Mouse (Mus musculus): Measurements from ENCODE around the gene Gm20379. TPM values are rescaled to one million over a fixed set of nuclear protein-coding genes. Genes with fewer than 3 reads are reported as not detected.

The Gm20379 gene
- polyA plus RNA-seq (2021; fragmentation: Nextera tagmentation): not detected in 2 replicates
- long read RNA-seq, experiment 1: 0 reads
- long read RNA-seq, experiment 2: 0 reads

DNA sequence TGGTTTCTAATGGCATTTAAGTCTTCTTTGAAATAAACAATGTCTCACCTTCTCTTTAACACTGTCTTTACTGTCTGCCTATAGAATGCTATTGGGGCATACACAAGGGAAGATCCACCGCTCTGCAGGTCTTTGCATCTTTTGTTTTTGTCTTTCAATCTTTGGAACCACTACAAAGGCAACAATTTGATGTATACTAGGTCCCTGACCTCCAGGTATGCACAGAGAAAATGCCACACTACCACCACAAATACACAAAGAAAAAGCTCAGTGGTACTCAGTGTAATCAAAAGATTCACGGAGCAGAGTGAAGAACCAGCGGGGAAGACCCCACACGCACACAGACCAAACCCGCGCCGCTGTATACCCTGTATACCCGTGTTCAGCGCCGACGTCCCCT, at the start of gene Gm20379:
Gm20379 (plus strand) TSS at position 301 of the 400 bp plus-strand sequence.

DNA sequence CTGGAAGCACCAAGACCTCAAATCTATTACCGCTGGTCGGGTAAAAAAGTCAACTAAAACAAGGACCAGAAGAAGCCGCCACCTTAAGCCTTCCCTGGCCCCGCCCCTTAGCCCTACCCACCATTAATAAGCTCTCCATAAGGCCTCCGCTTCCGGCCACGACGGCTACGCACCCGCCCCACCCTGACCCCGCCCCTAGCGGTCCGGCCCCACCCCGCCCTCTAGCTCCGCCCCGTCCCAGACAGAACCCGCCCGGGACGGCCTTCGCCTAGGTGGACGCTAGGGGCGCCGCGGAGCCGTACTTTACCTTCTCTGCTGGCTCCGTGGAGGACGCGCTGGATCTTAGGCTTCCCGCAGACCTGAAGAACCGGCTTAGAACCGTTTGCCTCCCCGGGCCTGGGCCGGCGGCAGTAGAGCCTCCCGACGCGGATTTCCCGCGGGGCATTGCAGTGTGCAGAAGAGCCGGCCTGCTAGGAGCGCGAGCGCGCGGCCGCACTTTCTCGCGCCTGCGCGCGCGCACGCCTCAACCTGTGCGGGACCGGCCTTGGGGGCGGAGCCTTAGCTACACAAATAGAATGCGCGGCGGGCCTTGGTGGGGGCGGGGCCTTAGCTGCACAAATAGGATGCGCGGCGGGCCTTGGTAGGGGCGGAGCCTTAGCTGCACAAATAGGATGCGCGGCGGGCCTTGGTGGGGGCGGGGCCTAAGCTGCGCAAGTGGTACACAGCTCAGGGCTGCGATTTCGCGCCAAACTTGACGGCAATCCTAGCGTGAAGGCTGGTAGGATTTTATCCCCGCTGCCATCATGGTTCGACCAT, 48.9 kb downstream of the Gm20379 start, which contains the start of the genes Dhfr and Msh3:
Dhfr (plus strand) TSS at position 271 of the 816 bp plus-strand sequence.
Msh3 (minus strand) TSS at position 548 of the 816 bp plus-strand sequence.

Other genes with a start within 250 kb of the Gm20379 start
- 53.6 and 86.8 TPM in 2 replicates for gene Rasgrf2, start 174.3 kb upstream of the Gm20379 start, polyA plus RNA-seq (2021; fragmentation: Nextera tagmentation)
- 2.1 TPM in 2 replicates for gene Dhfr, start 48.7 kb downstream of the Gm20379 start, polyA plus RNA-seq (2021; fragmentation: Nextera tagmentation)
- 5.5 and 8.5 TPM in 2 replicates for gene Msh3, start 49.0 kb downstream of the Gm20379 start, polyA plus RNA-seq (2021; fragmentation: Nextera tagmentation)
- 6.7 and 12.1 TPM in 2 replicates for gene Ankrd34b, start 119.9 kb downstream of the Gm20379 start, polyA plus RNA-seq (2021; fragmentation: Nextera tagmentation)
- 1.2 and 1.7 TPM in 2 replicates for gene Fam151b, start 178.0 kb downstream of the Gm20379 start, polyA plus RNA-seq (2021; fragmentation: Nextera tagmentation)
- gene Zfyve16, start 224.9 kb downstream of the Gm20379 start, polyA plus RNA-seq (2021; fragmentation: Nextera tagmentation): 1.5 and 1.9 TPM in 2 replicates

Measured in left cerebral cortex, adult 6 months (tissue).